Mouse (Mus musculus): ENCODE results near the gene Acer1. TPM values are rescaled to one million over a fixed set of nuclear protein-coding genes. Genes with fewer than 3 reads are reported as not detected.

Acer1 gene
- polyA plus RNA-seq, 1 experiment from 2014 or later = 0.16 TPM

DNA sequence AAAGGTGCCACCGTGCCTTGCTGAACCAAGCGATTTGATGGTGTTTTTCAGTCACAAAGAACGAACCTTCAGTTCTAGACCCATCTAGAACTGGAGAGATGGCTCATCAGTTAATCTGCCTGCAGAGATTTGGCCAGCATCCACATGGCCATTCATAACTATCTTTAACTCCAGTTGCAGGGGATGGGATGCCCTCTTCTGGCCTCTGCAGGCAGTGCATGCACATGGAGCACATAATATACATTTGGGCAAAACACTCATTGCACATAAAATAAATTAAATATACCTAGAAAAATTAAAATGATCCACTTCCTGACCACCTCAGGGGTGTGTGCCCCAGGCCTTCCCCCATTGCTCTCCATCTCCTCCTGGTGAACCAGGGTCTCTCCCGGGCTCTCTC, 20.0 kb downstream of the Acer1 start:
- 91% methylated on average over 4 of the region's 4 CpGs for WGBS
- Histone ChIP-seq H3K9me3 (ENCODE audit: control insufficient read depth, low read length) (no peaks in the 10 kb centered on the region), H3K9ac (ENCODE audit: low read length) (no peak overlapping the region), H3K4me2 (ENCODE audit: low read length) (no peak overlapping the region), H3K27me3 (ENCODE audit: control insufficient read depth, insufficient read depth, low read length) (0 out of 2 replicates have a peak, but pooled peaks cover 5% of the 10 kb centered on the region), H3K27ac (replicated peaks in 1 of 2; ENCODE audit: control insufficient read depth in 1 of 2, insufficient read depth in 1 of 2, low read depth in 2 of 2, low read length in 2 of 2) (no peak overlapping the region), H3K36me3 (ENCODE audit: control insufficient read depth, insufficient read depth, low read length) (no peaks in the 10 kb centered on the region), H3K4me1 (ENCODE audit: control insufficient read depth in 2 of 2, insufficient read depth in 2 of 2, low read length in 2 of 2) (no peaks in the 10 kb centered on the region), H3K4me3 (ENCODE audit: control insufficient read depth in 1 of 2, insufficient read depth in 1 of 2, low read depth in 1 of 2, low read length in 2 of 2) (no peak overlapping the region)
- no peak for ATAC-seq (ENCODE audit: insufficient number of reproducible peaks, insufficient read depth, low FRiP score, low read depth)

DNA sequence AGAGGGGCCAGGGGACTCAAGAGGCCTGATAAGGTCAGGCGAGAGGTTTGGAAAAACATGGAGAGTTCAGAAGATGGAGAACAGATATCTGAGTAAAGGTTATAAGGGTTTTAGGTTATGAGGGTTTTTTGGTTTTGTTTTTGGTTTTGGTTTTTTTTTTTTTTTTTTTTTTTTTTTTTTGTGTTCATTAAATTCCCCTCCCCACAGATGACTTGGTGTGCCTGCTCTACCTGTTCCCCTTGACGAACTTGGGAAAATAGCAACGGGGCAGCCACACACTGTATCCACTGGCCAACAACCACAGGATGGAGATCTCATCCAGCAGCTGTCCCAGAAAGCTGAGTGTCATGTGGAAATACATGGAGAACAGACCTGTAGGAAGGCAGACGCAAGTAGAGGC, 23.3 kb downstream of the Acer1 start:
- no peak for ATAC-seq (ENCODE audit: insufficient number of reproducible peaks, insufficient read depth, low FRiP score, low read depth)
- H3K27me3 ChIP-seq (ENCODE audit: control insufficient read depth, insufficient read depth, low read length) = no peaks in the 10 kb centered on the region
- WGBS = 58% methylated on average over 4 of the region's 4 CpGs
- no peaks in the 10 kb centered on the region for H3K4me1 ChIP-seq (ENCODE audit: control insufficient read depth in 2 of 2, insufficient read depth in 2 of 2, low read length in 2 of 2)
- no peak overlapping the region for H3K4me3 ChIP-seq (ENCODE audit: control insufficient read depth in 1 of 2, insufficient read depth in 1 of 2, low read depth in 1 of 2, low read length in 2 of 2)
- H3K9me3 ChIP-seq (ENCODE audit: control insufficient read depth, low read length) = no peaks in the 10 kb centered on the region
- H3K36me3 ChIP-seq (ENCODE audit: control insufficient read depth, insufficient read depth, low read length) = no peaks in the 10 kb centered on the region
- H3K27ac ChIP-seq (replicated peaks in 1 of 2; ENCODE audit: control insufficient read depth in 1 of 2, insufficient read depth in 1 of 2, low read depth in 2 of 2, low read length in 2 of 2) = no peak overlapping the region
- H3K9ac ChIP-seq (ENCODE audit: low read length) = no peak overlapping the region
- no peak overlapping the region for H3K4me2 ChIP-seq (ENCODE audit: low read length)

DNA sequence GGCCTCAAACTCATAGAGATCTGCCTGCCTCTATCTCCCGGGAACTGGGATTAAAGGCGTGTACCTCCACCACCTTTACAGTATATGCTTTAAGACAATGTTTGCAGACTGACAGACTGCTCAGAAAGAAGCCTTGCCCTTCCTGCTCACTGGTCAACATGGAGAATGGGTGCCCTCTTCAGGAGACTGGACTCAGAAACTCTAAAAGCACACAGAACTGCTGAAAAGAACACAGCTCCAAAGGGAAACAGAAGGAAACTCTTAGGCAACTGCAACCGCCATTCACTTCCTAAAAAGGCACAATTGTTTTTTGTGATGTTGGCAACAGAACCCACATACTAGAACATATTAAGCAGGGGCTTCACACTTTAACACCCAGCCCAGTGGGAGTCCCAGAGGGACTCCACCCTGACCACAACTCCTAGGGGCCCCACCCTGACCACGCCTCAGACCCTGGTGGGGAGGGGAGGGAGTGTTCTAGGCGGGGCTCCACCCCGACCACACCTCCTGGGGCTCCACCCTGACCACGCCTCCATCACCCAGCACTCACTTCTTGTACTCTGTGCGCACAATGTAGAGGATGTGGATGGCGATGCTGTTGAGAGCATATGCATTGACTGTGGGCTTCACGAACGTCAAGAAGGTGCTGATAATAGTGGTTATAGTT, 24.0 kb downstream of the Acer1 start:
- Histone ChIP-seq H3K27me3 (ENCODE audit: control insufficient read depth, insufficient read depth, low read length) (no peaks in the 10 kb centered on the region), H3K4me3 (ENCODE audit: control insufficient read depth in 1 of 2, insufficient read depth in 1 of 2, low read depth in 1 of 2, low read length in 2 of 2) (no peak overlapping the region), H3K4me1 (ENCODE audit: control insufficient read depth in 2 of 2, insufficient read depth in 2 of 2, low read length in 2 of 2) (no peaks in the 10 kb centered on the region), H3K27ac (replicated peaks in 1 of 2; ENCODE audit: control insufficient read depth in 1 of 2, insufficient read depth in 1 of 2, low read depth in 2 of 2, low read length in 2 of 2) (no peak overlapping the region), H3K4me2 (ENCODE audit: low read length) (no peak overlapping the region), H3K9me3 (ENCODE audit: control insufficient read depth, low read length) (no peaks in the 10 kb centered on the region), H3K36me3 (ENCODE audit: control insufficient read depth, insufficient read depth, low read length) (no peaks in the 10 kb centered on the region), H3K9ac (ENCODE audit: low read length) (no peak overlapping the region)
- WGBS = 18% methylated on average over 11 of the region's 11 CpGs
- ATAC-seq (ENCODE audit: insufficient number of reproducible peaks, insufficient read depth, low FRiP score, low read depth) = no peak; the same call in 1 of the 2 replicates

DNA sequence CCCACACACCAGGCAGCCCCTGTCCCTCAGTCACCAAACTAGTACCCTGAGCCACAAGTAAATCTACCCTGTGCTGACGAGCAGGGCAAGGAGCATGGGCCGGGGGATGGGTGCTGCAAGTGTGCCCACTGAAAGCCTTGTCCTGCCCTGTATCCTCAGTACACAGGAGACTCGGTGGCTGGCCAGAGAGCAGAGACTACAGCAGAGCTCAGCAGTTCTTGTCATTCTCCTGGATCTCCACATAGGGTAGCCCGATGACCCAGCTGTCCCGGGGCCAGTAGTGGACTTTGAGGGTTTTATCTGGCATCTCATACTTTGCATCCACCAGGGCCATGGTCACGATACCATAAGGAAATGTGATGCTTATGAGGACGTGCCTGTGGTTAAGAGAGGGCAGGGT, 27.1 kb downstream of the Acer1 start:
- Histone ChIP-seq H3K4me3 (ENCODE audit: control insufficient read depth in 1 of 2, insufficient read depth in 1 of 2, low read depth in 1 of 2, low read length in 2 of 2) (no peak overlapping the region), H3K9ac (ENCODE audit: low read length) (no peak overlapping the region), H3K9me3 (ENCODE audit: control insufficient read depth, low read length) (no peaks in the 10 kb centered on the region), H3K4me1 (ENCODE audit: control insufficient read depth in 2 of 2, insufficient read depth in 2 of 2, low read length in 2 of 2) (no peaks in the 10 kb centered on the region), H3K27ac (replicated peaks in 1 of 2; ENCODE audit: control insufficient read depth in 1 of 2, insufficient read depth in 1 of 2, low read depth in 2 of 2, low read length in 2 of 2) (no peak overlapping the region), H3K27me3 (ENCODE audit: control insufficient read depth, insufficient read depth, low read length) (no peaks in the 10 kb centered on the region), H3K36me3 (ENCODE audit: control insufficient read depth, insufficient read depth, low read length) (no peaks in the 10 kb centered on the region), H3K4me2 (ENCODE audit: low read length) (no peak overlapping the region)
- WGBS = 74% methylated on average over 7 of the region's 7 CpGs
- ATAC-seq (ENCODE audit: insufficient number of reproducible peaks, insufficient read depth, low FRiP score, low read depth) = no peak

DNA sequence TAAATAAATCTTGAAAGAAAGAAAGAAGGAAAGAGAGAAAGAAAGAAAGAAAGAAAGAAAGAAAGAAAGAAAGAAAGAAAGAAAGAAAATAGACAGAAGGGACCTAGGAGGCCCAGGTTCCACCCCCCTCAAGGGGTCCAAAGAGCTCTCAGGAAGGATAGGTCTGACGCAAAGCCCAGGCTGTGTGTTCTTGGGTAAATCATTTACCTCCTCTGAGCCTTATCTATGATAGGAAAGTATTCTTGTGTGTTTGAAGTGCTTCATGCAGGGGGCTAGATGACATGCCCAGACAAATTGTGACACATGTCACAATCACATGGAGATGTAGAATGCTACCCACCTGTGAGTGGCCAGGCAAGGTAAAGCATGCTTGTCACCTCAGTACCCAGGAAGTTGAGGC, 29.3 kb downstream of the Acer1 start:
- Histone ChIP-seq H3K27ac (replicated peaks in 1 of 2; ENCODE audit: control insufficient read depth in 1 of 2, insufficient read depth in 1 of 2, low read depth in 2 of 2, low read length in 2 of 2) (no peak overlapping the region), H3K4me2 (ENCODE audit: low read length) (no peak overlapping the region), H3K27me3 (ENCODE audit: control insufficient read depth, insufficient read depth, low read length) (no peaks in the 10 kb centered on the region), H3K4me3 (ENCODE audit: control insufficient read depth in 1 of 2, insufficient read depth in 1 of 2, low read depth in 1 of 2, low read length in 2 of 2) (no peak overlapping the region), H3K36me3 (ENCODE audit: control insufficient read depth, insufficient read depth, low read length) (no peaks in the 10 kb centered on the region), H3K9ac (ENCODE audit: low read length) (no peak overlapping the region), H3K4me1 (ENCODE audit: control insufficient read depth in 2 of 2, insufficient read depth in 2 of 2, low read length in 2 of 2) (no peaks in the 10 kb centered on the region), H3K9me3 (ENCODE audit: control insufficient read depth, low read length) (0 out of 2 replicates have a peak, but pooled peaks cover under 1% of the 10 kb centered on the region)
- WGBS = 87% methylated on average over 1 of the region's 1 CpGs
- ATAC-seq (ENCODE audit: insufficient number of reproducible peaks, insufficient read depth, low FRiP score, low read depth) = no peak

DNA sequence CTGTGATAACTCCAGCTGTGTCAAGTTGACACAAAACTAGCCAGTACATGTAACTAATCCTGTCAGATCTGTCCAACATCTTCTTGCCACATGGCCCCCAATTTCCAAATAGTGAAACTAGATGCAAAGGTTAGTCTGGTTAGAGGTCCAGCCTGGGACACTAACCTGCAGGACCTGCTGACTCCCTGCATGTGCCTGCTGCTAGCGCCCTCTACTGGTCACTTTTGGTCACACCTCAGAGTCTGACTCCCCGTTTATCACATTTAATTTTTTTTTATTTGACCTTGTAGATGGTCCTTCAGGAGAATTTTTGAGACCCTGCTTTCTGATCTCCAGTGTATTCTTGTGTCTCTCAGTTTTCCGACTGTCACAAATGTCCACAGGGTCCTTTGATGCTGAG, 31.0 kb downstream of the Acer1 start:
- no peaks in the 10 kb centered on the region for H3K27me3 ChIP-seq (ENCODE audit: control insufficient read depth, insufficient read depth, low read length)
- no peak for ATAC-seq (ENCODE audit: insufficient number of reproducible peaks, insufficient read depth, low FRiP score, low read depth)
- no peak overlapping the region for H3K4me2 ChIP-seq (ENCODE audit: low read length)
- WGBS = 13% methylated on average over 3 of the region's 3 CpGs
- H3K9ac ChIP-seq (ENCODE audit: low read length) = no peak overlapping the region
- H3K27ac ChIP-seq (replicated peaks in 1 of 2; ENCODE audit: control insufficient read depth in 1 of 2, insufficient read depth in 1 of 2, low read depth in 2 of 2, low read length in 2 of 2) = no peak overlapping the region
- H3K9me3 ChIP-seq (ENCODE audit: control insufficient read depth, low read length) = peaks cover 7% of the 10 kb centered on the region; the same call in 1 of the 2 replicates
- no peaks in the 10 kb centered on the region for H3K36me3 ChIP-seq (ENCODE audit: control insufficient read depth, insufficient read depth, low read length)
- no peaks in the 10 kb centered on the region for H3K4me1 ChIP-seq (ENCODE audit: control insufficient read depth in 2 of 2, insufficient read depth in 2 of 2, low read length in 2 of 2)
- no peak overlapping the region for H3K4me3 ChIP-seq (ENCODE audit: control insufficient read depth in 1 of 2, insufficient read depth in 1 of 2, low read depth in 1 of 2, low read length in 2 of 2)

GRCm38 (mm10) chr17:56938751-56939150, 43.2 kb downstream of the Acer1 start:
- ATAC-seq (ENCODE audit: insufficient number of reproducible peaks, insufficient read depth, low FRiP score, low read depth) = no peak
- Histone ChIP-seq H3K27ac (replicated peaks in 1 of 2; ENCODE audit: control insufficient read depth in 1 of 2, insufficient read depth in 1 of 2, low read depth in 2 of 2, low read length in 2 of 2) (no peak overlapping the region), H3K9me3 (ENCODE audit: control insufficient read depth, low read length) (0 out of 2 replicates have a peak, but pooled peaks cover 3% of the 10 kb centered on the region), H3K4me3 (ENCODE audit: control insufficient read depth in 1 of 2, insufficient read depth in 1 of 2, low read depth in 1 of 2, low read length in 2 of 2) (no peak overlapping the region), H3K4me2 (ENCODE audit: low read length) (no peak overlapping the region), H3K9ac (ENCODE audit: low read length) (no peak overlapping the region), H3K27me3 (ENCODE audit: control insufficient read depth, insufficient read depth, low read length) (no peaks in the 10 kb centered on the region), H3K4me1 (ENCODE audit: control insufficient read depth in 2 of 2, insufficient read depth in 2 of 2, low read length in 2 of 2) (peaks cover 7 to 9% of the 10 kb centered on the region in 2 experiments; a peak in 3 of 4 replicates), H3K36me3 (ENCODE audit: control insufficient read depth, insufficient read depth, low read length) (no peaks in the 10 kb centered on the region)
- WGBS = 81% methylated on average over 4 of the region's 4 CpGs

- H3K27ac ChIP-seq (replicated peaks in 1 of 2; ENCODE audit: control insufficient read depth in 1 of 2, insufficient read depth in 1 of 2, low read depth in 2 of 2, low read length in 2 of 2) = no peak overlapping the region
- H3K27me3 ChIP-seq (ENCODE audit: control insufficient read depth, insufficient read depth, low read length) = no peaks in the 10 kb centered on the region
- no peak overlapping the region for H3K4me3 ChIP-seq (ENCODE audit: control insufficient read depth in 1 of 2, insufficient read depth in 1 of 2, low read depth in 1 of 2, low read length in 2 of 2)
- 87% methylated on average over 7 of the region's 7 CpGs for WGBS
- H3K36me3 ChIP-seq (ENCODE audit: control insufficient read depth, insufficient read depth, low read length) = 0 out of 2 replicates have a peak, but pooled peaks cover 4% of the 10 kb centered on the region
- H3K4me2 ChIP-seq (ENCODE audit: low read length) = no peak overlapping the region
- ATAC-seq (ENCODE audit: insufficient number of reproducible peaks, insufficient read depth, low FRiP score, low read depth) = no peak
- H3K4me1 ChIP-seq (ENCODE audit: control insufficient read depth in 2 of 2, insufficient read depth in 2 of 2, low read length in 2 of 2) = peaks cover 9 to 20% of the 10 kb centered on the region in 2 experiments; a peak in 3 of 4 replicates
- no peak overlapping the region for H3K9ac ChIP-seq (ENCODE audit: low read length)
- H3K9me3 ChIP-seq (ENCODE audit: control insufficient read depth, low read length) = 0 out of 2 replicates have a peak, but pooled peaks cover 3% of the 10 kb centered on the region
Measured at GRCm38 (mm10) chr17:56936731-56937130, 45.2 kb downstream of the Acer1 start.
